Mouse (Mus musculus) brain, embryonic 14.5 days (tissue): ENCODE results near the gene Efcab11.

ENCODE experiments used
- CTCF ChIP-seq: fragments of 200-500 bp; IDR thresholded peaks from 2 replicates; pipeline ENCODE4 v1.5.1; 2012; ENCODE audit warnings: inconsistent platforms, mild to moderate bottlenecking, moderate library complexity, borderline replicate concordance; ENCODE audit not compliant: insufficient read depth, insufficient read length; ENCODE audit errors: extremely low read depth
- POLR2A ChIP-seq: fragments of 200-500 bp; IDR thresholded peaks from 2 replicates; pipeline ENCODE4 v1.6.1; 2012; ENCODE audit warnings: mild to moderate bottlenecking, inconsistent platforms, borderline replicate concordance; ENCODE audit not compliant: poor library complexity, insufficient read depth, insufficient read length, severe bottlenecking; ENCODE audit errors: extremely low read depth

DNA sequence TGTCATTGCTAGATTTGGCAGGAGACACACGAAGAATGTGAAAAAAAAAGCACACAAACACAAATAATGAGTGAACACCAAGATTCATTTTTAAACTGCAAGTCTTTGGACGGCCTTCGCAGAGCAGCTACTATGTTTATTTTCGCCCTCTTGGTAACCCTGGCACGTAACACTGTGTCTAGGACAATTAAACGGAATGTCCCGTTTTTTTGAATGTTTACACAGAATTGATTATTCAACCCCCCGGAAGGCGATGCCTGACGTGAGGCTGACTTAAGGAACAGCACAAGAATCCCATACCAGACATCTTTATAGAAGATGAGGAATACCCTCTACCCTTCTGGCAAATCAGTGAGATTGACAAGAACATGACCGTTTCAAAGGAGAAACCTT lies 530 bp downstream of the Efcab11 start:
- TF ChIP-seq CTCF, result no peak
- no peak for TF ChIP-seq POLR2A
